Mouse (Mus musculus) embryonic fibroblast, embryonic 13.5 days (primary cell): ENCODE results near the gene 1700012P22Rik. TPM values are rescaled to one million over a fixed set of nuclear protein-coding genes. Genes with fewer than 3 reads are reported as not detected.

Experiments
- H3K27ac ChIP-seq: 2 replicates; pipeline ENCODE4 v1.5.1; 2012; ENCODE audit warnings: low read length, control low read depth, inconsistent platforms; ENCODE audit not compliant: insufficient read depth
- H3K4me1 ChIP-seq: 2 replicates; pipeline ENCODE4 v1.6.1; 2011; ENCODE audit warnings: low read length; ENCODE audit not compliant: control insufficient read depth, insufficient read depth
- H3K4me3 ChIP-seq: 2 replicates; pipeline ENCODE4 v1.5.1; 2011; ENCODE audit warnings: mild to moderate bottlenecking, control low read depth, low read length; ENCODE audit not compliant: insufficient read depth
- CTCF ChIP-seq: IDR thresholded peaks from 2 replicates; pipeline ENCODE4 v1.5.1; 2011; ENCODE audit warnings: mild to moderate bottlenecking, control low read depth, low read length, moderate library complexity, borderline replicate concordance; ENCODE audit not compliant: insufficient read depth
- POLR2A ChIP-seq: IDR thresholded peaks from 2 replicates; pipeline ENCODE4 v1.6.1; 2011; ENCODE audit warnings: low read depth, mild to moderate bottlenecking, control low read depth, low read length, moderate library complexity
- polyA plus RNA-seq: library from polyadenylated mRNA; stranded (reverse); fragments of >200 nt; gene quantifications from 2 replicates; pipeline ENCODE4 v1.2.4, GENCODE M21; 2011; ENCODE audit warnings: low read depth; ENCODE audit not compliant: missing spikeins, insufficient read length

1700012P22Rik gene
- not detected in 2 replicates for polyA plus RNA-seq

DNA sequence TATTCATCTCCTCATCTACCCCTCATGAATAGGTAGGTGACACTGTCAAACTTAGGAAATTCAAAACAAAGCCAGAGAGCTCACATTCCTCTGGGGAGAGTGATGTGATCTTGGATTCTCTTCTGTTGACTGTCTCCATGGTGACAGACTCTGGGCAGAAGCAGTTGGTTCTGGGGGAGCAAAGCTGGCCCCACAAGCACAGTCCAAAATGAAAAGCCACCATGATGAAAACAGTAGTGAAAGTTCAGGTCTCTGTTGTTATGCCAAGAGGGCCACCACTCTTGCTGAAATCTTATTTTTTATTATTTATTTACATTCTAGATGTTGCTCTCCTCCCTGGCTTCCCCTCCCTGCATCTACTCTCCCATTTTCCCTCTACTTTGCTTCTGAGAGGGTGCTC is at the start of gene 1700012P22Rik:
Gene 1700012P22Rik (minus strand): TSS at position 101 of the 400 bp plus-strand sequence.
- H3K4me1 ChIP-seq, result no peaks in the 10 kb centered on the region
- no peak for TF ChIP-seq POLR2A
- TF ChIP-seq CTCF, result no peak
- H3K4me3 ChIP-seq, result no peak within 1 kb of the TSS
- H3K27ac ChIP-seq, result no peak within 1 kb of the TSS

DNA sequence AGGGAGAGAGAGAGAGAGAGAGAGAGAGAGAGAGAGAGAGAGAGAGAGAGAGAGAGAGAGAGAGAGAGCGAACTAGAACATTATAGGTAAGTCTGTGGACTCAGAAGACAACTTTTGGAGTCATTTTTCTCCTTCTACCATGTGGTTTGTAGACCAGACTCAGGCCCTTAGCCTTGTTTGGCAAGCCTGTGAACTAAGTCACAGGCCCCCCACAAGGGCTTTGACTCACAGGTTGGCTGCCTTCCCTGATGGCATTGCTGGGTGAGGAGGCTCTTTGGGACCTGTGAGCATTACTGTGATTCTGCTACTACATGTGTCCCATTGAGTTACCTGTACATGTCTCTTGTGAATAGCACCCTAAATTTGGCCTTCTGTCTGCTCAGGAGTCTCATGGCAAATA is 29.5 kb upstream of the 1700012P22Rik start:
- TF ChIP-seq POLR2A (no peak), CTCF (no peak)
- no peak overlapping the region for H3K27ac ChIP-seq
- no peak overlapping the region for H3K4me3 ChIP-seq
- H3K4me1 ChIP-seq, result no peaks in the 10 kb centered on the region

DNA sequence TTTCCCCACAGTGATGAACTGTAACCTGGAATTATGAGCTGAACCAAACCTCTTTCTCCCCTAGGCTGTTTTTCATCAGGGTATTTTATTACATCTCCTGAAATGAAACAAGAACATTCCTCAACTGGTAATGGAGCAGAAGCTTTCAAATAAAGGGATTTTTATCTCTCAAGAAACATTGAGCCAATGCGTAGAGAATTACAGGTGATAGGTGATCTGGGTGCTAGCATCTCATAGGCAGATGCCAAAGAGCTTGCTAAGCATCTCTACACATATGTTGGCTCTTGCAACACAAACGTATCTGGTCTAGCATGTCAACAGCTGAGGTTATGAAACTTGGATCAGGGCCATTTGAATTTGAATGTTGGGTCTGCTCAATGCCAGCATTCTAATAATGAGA is 26.6 kb upstream of the 1700012P22Rik start:
- Histone ChIP-seq H3K4me1 (no peaks in the 10 kb centered on the region), H3K4me3 (no peak overlapping the region), H3K27ac (no peak overlapping the region)
- TF ChIP-seq CTCF (no peak), POLR2A (no peak)

DNA sequence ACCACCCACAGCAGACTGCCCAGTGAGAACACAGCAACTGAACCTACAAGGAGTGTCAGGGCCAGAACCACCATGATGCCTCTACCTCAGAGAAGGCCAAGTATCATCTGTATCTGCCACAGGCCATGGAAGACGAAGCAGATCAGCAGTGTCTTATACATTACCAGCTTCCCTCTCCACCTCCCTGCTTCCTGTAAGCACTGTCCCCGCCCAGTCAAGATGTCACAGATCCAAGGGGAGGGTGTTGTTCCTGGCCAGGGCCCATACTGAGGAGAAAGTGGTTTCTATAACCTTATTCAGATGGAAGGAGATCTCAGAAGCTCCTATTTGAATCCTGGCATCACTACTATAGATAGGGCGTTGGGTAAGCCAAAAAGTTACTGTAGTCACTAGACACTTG is 25.1 kb upstream of the 1700012P22Rik start, which contains the start of gene Aadacl3:
Gene Aadacl3 (minus strand): TSS at position 101 of the 400 bp plus-strand sequence.
- TF ChIP-seq CTCF (no peak), POLR2A (no peak)
- Histone ChIP-seq H3K4me3 (no peak within 1 kb of the TSS), H3K27ac (no peak within 1 kb of the TSS), H3K4me1 (no peaks in the 10 kb centered on the region)

DNA sequence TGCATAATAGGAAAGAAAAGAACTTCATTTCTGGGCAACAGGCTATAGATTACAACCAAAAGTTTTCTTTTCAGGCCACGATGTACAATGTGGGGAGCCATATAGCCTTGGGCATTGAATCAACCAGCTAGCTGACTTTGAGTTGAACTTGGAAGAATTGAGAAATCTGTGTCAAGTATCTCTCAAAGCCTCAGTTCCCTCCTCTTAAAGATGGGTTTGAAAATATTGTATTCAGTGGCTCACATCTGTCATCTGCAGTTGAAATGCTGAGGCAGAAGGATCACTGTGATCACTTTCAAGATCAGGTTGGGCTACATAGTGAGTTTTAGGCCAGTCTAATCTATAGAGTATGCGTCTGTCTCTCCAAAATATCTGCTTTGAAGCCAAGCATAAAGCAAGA is 14.6 kb upstream of the 1700012P22Rik start, which contains the start of gene Gm9944:
Gene Gm9944 (minus strand): TSS at position 101 of the 400 bp plus-strand sequence.
- Histone ChIP-seq H3K4me3 (no peak within 1 kb of the TSS), H3K4me1 (no peaks in the 10 kb centered on the region), H3K27ac (no peak within 1 kb of the TSS)
- TF ChIP-seq CTCF (no peak), POLR2A (no peak)

DNA sequence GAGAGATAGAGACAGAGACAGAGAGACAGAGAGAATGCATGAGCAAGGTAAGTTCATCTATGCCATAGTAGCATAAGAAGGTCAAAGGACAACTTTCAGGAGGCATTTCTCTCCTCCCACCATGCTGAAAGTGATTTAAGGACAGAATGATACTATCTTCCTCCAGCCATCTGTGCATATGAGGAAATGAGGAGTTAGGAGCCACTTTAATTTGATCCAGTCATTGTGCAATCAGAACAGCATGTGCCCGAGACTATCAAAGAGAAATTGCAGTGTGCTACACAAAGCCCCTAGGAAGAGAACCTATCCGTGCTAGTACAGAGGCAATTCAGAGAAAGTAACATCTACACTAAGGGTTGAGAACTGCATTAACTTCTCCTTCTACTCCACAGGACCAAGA is 10.0 kb upstream of the 1700012P22Rik start:
- Histone ChIP-seq H3K27ac (no peak overlapping the region), H3K4me3 (no peak overlapping the region), H3K4me1 (no peaks in the 10 kb centered on the region)
- TF ChIP-seq POLR2A, result no peak
- no peak for TF ChIP-seq CTCF

DNA sequence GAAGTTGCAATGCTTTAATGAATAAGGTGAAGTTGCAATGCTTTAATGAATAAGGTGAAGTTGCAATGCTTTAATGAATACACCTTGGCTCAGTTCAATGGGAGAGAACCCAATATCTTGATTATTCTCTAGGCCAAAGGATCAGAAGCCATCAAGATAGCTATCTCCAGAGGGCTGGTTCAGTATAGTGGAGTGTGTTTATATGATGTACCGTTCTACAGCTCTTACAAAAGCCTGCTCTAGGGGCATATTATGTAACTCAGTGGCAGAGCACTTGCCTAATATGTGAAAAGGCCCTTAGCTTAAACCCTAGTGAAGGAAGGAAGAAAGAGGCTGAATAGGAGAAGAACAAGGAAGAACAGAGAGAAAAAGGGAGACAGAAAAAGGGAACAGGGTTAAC is 3.0 kb upstream of the 1700012P22Rik start:
- Histone ChIP-seq H3K4me3 (no peak overlapping the region), H3K27ac (no peak overlapping the region), H3K4me1 (no peaks in the 10 kb centered on the region)
- TF ChIP-seq POLR2A (no peak), CTCF (no peak)

DNA sequence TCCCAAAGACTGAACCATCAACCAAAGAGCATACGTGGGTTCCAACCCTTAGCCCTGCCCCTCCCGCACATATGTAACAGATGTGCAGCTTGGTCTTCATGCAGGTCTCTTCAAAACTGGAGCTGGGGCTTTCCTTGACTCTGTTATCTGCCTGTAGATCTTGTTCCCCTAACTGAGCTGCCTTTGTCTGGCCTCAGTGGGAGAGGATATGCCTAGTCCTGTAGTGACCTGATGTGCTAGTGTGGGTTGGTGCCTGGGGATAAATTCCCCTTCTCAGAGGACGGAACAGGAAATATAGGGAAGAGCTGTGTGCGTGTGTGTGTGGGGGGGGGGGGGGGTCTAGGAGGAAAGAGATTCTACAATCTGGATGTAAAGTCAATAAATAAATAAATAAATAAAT is 2.5 kb upstream of the 1700012P22Rik start:
- no peak overlapping the region for H3K4me3 ChIP-seq
- no peak for TF ChIP-seq POLR2A
- H3K27ac ChIP-seq, result no peak overlapping the region
- H3K4me1 ChIP-seq, result no peaks in the 10 kb centered on the region

DNA sequence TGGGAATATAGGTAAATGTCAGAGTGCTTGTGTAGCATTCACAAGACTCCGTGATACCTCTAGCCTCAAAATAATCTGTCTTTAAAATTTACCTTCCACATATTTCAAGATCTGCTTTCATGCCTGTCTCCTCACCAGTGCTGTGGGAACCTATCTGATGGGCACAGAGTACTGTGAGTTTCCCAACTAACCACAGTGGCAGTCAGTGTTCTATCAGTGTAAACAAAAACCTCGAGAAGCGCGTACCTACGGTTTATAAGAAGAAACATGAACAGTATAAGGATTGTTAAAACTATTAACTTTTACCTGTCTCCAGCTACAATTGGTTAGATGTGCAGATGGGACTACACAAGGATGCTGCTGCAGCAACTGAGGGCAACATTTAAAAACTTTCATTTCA is 5.4 kb downstream of the 1700012P22Rik start:
- TF ChIP-seq CTCF, result no peak
- TF ChIP-seq POLR2A, result no peak
- H3K27ac ChIP-seq, result no peak overlapping the region
- no peak overlapping the region for H3K4me3 ChIP-seq
- no peaks in the 10 kb centered on the region for H3K4me1 ChIP-seq

DNA sequence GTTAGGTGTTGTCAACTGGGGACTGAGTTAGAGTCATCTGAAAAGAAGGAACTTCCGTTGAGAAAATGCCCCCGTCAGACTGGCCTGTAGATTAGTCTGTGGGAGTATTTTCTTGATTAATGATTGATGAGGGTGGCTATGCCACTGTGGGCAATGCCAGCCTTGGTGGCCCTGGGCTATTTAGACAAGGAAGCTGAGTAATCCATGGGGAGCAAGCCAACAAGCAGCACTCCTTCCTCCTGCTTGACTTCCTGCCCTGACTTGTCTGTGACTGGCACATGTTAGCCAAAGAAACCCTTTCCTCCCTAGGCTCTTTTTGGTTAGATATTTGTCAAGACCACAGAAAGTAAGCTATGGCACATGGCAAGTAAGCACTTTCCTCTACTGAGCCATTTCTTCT is 7.8 kb downstream of the 1700012P22Rik start:
- H3K4me3 ChIP-seq, result no peak overlapping the region
- TF ChIP-seq CTCF (no peak), POLR2A (no peak)
- no peaks in the 10 kb centered on the region for H3K4me1 ChIP-seq
- no peak overlapping the region for H3K27ac ChIP-seq

DNA sequence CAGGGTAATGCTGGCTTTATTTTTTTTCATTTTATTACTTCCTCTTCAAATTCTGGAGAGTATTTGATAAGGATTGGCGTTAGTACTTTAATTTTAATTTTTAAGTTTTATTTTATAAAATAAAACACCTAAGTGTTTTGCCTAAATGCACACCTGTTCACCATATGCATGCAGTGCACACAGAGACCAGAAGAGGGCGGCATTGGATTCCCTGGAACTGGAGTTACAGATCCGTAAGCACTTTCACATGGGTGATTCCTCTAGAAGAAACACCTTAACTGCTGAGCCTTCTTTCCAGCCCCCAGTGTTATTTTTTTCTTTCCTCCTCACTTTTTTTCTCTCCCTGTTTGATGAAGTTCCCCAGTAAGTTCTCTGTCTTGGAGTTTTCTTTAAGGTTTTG is 9.7 kb downstream of the 1700012P22Rik start:
- TF ChIP-seq CTCF (no peak), POLR2A (no peak)
- no peak overlapping the region for H3K27ac ChIP-seq
- no peak overlapping the region for H3K4me3 ChIP-seq
- no peaks in the 10 kb centered on the region for H3K4me1 ChIP-seq
